Mouse (Mus musculus) embryo, embryonic 11 days (tissue): ENCODE data around the gene Acta1.
A peak's percentile ranks its signal among the peaks of the same experiment; 100 is the strongest.

ENCODE experiments used
- DNase-seq: peaks from one replicate; pipeline ENCODE4 v3.0.0-alpha.2; 2015

Acta1 gene

DNA sequence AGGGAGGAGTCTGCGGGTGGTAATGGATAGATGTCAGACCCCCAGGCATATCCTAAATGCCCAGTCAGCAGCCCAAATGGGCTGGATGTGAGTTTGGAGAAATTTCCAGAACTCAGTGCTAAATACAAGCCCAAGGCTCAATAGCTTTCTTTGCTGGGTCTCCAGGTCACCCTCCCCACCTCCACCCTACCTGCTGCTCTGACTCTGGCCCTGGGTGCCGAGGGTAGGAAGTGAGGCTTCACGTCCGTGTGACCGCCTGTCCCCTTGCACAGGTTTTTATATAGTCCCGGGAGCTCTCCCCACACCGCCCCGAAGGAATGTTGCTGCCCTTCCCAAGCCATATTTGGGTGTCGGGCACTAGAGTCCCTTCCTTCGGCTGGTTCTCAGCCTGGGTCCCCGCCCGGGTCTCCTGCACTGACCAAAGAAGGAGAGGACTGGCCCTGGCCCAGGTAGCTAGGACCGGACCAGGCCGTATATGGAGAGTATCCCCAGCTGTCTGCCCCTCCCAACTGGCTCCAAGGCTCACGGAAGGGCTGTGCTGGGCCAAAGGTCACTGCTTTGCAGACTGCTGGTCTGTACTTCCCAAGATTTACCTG, at the start of gene Acta1:
Acta1 (minus strand) TSS at position 250 of the 596 bp plus-strand sequence.
- no peak for DNase-seq

DNA sequence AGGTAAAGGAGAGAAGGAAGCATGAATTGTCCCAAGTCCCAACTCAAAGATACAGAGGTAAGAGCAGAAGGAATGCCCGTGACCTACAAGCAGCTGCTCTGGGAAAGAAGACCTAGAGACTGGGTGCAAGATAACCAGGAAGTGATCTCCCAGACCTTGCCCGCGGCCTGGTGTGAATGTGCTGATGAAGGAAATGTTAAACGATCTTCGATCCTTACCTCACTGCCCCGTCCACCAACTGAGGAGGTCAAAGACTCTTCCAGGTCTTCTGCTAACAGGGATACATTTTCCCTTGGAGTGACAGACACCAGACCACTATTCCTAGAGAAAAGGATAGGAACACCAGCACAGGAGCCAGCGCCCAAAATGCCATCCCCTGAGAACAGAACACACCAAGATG, 34.5 kb upstream of the Acta1 start:
- DNase-seq, result no peak

DNA sequence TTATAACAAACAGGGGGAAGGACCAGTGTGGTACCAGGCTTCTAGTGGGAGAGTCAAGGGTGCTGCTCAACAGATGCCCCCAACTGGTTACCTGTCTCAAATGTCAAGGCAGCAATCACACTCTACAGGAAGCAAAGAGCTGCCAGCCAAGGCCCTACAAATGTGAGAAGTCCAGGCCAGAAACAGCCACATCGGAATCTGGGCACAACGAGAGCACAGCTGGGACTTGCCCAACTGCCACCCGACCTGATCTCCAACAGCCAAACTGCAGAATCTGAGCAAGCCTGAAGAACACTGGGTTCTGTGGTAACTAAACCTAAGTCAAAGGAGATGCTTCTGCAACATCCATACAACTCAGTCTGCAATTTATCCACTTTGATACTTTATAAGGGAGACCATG, 31.1 kb upstream of the Acta1 start:
- DNase-seq, result no peak

DNA sequence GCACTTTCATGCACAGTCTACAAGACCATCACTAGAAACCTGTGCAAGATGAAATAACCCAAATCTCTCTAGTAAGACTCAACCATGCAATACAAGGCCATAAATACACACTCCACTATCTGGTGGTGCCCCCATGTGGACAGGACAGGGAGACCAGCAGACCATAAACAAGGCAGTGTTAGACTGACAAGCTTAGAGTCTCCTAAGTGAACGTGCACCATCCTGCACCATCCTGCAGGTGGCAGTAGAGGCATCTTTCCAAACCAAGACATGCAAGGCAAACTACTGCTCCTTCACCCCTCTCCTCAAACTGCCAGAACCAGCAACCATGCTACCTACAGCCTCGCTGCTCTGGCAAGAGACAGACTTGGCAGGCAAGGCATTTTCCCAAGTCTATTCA, 30.2 kb upstream of the Acta1 start:
- DNase-seq, result peak; percentile 83

DNA sequence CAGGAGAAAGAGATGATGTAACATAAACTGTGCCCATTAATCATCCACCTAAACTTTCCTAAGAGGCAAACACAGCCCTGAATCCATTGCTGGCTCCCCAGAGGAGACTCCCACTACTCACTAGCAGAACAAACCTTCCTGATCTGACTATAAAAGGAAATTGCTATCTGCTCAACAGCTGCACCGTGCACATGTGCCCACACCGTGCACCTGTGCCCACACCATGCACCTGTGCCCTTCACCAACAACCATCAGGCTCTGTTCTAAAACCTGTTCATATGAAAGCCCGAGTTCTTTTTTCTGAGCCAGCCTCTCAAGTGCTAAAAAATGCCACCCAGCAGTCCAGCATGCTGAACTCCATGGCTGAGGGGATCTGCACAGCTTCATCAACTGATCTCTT, 20.1 kb upstream of the Acta1 start:
- no peak for DNase-seq

DNA sequence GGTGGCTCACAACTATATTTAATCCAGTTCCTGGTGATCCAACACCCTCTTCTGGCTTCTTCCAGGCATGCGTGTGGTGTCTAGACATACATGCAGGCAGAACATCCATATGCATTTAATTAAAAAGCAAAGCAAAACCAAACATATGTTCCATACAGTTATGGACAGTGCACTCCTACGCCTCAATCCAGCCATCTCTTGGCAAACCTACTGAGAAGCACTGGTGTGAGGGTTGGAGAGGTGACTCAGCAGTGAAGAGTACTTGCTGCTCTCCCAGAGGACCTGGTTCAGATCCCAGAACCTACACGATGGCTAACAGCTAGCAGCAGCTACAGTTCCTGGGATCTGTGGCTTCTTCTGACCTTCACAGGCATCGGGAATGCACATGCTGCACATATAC, 17.7 kb upstream of the Acta1 start:
- DNase-seq, result no peak

DNA sequence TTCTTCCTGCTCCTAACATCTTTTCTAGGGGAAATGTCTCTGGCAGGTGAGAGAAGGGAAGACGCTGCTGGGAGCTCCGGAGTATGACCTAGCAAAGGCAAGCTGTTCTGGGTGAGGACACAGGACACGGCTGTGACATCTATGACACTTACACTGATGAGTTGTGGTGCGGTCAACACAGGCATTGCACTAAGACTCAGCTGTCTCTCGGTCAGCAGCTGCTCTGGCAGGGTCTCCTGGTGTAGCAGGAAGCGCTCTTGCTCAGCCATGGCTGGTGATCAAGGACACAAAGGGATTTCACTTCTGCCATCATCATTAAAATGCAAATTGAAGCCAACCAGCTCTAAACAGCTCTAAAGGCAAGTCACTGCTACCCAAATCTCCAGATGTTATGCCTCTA, 13.1 kb upstream of the Acta1 start:
- DNase-seq, result no peak

DNA sequence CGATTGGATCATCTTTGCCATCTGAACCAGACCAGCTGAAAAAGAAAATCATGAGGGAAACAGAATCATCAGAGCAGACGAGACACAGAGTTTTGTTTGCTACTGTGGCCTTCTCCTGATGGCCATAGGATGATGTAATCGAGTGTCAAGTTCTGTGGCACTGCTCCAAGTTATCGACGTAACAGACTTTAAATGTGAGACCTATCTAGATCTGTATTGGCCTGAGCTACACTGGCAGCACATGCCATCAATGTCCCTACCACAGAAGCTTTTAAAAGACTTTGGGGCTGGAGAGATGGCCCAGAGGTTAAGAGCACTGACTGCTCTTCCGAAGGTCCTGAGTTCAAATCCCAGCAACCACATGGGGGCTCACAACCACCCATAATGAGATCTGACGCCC, 8.1 kb upstream of the Acta1 start:
- no peak for DNase-seq

DNA sequence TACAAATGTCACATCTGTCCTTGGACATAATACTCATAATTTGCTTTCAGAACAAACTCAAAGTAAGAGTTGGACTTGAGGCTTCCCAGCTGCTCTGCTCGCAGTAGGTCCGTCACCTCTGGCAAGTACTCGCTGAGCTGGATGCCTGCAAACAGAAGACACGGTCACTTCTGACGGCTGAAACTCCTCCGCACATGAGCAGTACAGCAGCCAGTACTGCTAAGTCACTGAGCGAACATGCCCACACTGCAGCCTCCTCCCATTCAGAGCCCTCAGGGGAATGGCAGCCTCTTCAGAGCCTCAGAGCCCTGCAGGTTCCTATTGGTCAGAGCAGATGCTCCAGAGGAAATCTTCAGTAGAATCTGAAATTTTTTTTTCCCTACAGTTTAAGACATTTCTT, 4.8 kb upstream of the Acta1 start:
- no peak for DNase-seq

DNA sequence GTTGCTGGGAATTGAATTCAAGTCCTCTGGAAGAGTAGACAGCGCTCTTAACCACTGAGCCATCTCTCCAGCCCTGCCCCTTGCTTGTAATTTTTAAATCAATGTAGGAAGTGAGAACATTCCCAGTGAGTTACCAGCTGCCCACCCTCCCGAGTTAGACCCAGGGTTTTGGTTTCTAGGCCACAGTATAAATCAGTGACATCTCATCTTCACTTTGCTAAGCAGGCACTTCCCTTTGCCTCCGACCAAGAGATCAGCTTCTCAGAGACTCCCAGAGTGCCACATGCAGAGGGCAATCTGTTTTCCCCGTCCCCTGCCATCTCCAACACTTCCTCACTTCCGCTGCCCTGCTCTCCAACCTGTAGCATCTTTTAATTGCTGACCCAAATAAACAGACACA, 4.0 kb upstream of the Acta1 start:
- no peak for DNase-seq

DNA sequence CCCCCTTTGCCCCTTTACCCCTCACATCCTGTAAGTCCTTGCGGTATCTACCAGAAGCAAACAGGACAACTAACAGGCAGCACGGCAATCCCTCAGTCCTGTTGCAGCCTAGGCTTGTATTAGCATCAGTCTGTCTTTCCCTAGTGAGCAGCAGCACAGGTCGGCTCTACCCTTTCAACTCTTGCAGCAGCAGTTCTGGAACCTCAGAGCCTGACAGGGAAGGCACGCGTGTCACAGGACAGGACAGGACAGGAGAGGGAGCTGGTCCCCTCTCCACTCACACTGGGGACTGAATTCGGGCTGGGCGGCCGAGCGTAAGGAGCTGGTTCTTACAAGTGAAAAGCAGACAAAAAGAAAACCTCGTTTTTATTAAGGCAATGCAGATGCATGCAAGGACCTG, 2.2 kb upstream of the Acta1 start:
- DNase-seq, result no peak

DNA sequence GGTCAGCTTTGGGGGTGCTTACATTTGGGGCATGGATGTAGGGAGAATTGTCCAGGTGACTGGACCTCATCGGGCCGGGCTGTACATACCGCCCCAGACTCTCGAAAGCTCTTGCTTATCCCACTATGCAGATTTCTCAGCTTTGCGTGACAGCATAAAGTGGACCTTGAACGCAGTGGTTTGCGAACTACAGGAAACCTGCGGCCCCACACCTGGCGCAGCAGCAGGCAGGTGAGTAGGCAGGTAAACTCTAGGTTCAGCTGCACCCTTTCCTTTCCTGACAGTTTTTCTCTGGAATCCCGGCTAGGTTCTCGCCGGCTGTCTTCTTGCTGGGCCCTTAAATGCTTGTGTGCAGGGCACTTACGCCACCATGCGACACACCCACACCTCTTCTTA, 1.8 kb upstream of the Acta1 start:
- DNase-seq, result no peak

DNA sequence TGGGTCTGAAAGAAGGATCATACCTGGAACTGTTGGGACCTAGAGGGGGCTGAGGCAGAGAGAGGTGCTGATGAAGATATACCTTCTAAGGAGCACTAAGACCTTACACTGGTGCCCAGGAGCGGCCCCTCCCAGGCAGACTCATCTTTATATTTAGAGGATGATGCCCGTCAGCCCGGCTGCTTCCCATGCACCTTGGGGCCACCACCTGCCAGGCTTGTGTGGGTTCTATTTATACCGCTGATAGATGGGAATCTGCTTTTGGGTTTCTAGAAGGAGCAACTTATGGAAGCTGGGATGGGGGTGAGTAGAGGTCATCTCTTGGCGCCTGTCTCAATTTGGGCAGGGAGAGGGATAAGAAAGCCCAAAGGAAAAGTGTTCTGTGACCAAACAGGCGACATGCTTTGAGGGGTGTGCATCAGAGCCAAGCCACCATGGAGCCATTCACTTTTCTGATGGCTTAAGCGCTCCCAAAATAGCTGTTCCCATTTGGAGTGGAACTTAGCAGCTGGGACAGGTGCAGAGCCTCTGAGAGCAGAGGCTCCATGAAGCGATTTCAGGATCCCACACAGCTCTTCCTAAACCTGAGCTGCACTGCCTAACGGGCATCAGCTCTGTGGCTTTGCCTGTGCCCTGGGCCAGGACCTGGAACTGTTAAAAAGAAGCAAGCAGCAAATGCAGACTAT, 1.3 kb upstream of the Acta1 start:
- no peak for DNase-seq

DNA sequence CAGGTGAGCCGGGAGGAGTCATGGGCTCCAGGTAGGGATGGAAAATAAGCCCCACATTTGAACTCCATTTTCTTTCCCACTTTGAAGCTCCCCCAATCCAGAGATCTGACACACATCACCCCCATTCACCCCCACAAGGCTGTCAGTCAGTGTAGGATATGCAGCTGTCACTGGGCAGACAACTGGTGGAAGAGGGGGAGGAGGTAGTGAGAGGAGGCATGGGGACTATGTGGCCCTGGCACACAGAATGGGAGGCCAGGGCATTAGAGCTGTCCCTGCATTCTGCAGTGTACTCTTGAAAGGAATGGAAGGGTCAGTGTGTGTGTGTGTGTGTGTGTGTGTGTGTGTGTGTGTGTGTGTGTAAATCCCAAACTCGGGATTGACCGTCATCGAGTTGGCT, 679 bp upstream of the Acta1 start:
- DNase-seq, result no peak

DNA sequence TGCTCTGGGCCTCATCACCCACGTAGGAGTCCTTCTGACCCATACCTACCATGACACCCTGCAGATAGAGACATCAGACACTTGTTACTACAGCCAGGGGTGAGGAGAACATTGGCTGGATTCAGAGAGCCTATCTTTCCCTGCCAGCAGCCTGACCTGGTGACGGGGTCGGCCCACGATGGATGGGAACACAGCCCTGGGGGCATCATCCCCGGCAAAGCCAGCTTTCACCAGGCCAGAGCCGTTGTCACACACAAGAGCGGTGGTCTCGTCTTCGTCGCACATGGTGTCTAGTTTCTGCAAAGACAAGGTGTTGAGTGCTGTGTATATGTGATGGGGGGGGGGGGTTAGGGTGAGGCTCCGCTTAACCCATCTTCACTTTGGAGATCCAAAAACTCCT, 1.1 kb downstream of the Acta1 start:
- no peak for DNase-seq

DNA sequence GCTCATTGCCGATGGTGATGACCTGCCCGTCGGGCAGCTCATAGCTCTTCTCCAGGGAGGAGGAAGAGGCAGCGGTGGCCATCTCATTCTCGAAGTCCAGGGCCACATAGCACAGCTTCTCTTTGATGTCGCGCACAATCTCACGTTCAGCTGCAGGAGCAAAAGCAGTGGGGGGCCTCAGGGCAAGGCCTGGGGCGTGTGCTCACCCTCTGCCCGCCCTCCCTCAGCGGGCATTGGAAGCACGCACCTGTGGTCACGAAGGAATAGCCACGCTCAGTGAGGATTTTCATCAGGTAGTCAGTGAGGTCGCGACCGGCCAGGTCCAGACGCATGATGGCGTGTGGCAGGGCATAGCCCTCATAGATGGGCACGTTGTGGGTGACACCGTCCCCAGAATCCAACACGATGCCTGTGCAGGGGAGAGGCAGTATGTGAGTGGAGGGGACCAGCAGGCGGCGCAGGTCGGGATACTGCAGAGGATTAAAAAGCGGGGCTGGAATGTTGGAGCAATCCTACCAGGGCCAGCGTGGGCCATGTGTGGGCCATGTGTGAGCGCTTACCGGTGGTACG, 1.9 kb downstream of the Acta1 start:
- DNase-seq, result peak; percentile 34

DNA sequence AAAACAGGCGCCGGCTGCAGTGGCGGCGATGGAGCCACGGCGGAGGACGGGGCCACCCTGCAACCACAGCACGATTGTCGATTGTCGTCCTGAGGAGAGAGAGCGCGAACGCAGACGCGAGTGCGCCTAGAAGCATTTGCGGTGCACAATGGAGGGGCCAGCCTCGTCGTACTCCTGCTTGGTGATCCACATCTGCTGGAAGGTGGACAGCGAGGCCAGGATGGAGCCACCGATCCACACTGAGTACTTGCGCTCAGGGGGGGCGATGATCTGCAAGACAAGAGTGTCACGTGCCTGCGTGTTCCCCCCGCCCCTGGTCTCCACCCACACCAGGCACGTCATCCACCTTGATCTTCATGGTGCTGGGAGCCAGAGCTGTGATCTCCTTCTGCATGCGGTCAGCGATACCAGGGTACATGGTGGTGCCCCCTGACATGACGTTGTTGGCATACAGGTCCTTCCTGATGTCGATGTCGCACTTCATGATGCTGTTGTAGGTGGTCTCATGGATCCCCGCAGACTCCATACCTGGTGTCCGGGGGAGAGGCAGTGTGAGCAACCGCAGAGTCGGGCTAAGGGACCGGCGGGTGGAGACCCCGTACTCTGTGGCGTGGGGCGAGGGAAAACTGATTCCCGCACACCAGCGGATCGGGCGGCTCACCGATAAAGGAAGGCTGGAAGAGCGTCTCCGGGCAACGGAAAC, 2.5 kb downstream of the Acta1 start:
- DNase-seq, result peak; percentile 39

DNA sequence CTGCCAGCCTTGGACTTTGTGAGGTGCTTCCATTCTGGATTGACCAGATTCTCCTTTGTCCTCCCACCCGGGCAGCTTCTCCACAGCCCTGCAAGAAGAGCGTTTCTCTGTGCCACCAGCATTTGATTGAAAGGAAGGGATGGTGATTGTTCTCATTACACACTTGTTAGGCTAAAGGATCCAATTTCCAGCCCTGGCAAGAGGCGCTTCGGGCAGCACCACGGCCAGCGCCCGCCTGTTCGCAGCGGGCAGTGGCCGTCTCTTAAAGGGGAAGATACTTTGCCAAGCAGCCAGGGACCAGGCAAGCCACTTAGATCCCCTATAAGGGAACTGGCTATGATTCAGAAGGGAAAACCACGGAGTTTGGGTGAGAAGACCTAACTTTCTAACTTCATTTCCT, 3.3 kb downstream of the Acta1 start:
- peak; percentile 81 for DNase-seq

DNA sequence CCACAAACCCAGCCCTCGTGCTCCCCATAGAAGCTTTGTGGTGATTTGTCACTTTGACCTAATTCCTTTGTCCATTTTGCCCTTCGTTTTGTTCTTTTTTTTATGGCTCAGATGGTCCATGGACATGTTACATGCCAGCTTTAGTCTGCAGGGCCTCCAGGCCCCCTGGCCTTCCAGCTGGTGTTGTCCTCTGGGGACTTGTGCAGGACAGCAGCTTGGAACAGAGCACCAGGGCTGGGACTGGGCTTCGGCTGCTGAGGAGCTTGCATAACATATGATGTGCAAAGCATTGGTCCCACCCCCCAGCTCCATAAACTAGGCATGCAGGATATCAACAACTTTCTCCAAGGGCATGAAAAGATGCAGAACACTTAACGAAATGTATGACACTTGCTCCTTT, 4.8 kb downstream of the Acta1 start:
- DNase-seq, result no peak

DNA sequence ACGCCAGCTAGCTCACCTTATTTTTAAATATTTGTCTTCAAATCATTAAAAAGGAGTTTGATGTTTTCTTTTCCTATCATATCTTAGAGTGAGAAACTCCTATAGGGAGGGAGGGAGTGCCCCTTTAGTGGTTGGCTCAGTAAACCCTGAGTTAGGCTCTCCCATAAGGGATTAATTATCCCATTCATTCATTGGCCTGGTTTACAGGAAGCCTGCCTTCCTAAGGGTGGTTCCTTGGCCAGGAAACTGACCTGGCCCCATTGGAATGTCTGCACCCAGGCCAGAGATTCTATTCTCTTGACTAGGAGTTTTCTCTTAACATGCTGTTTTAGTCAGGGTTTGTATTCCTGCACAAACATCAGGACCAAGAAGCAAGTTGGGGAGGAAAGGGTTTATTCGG, 6.6 kb downstream of the Acta1 start:
- DNase-seq, result no peak

DNA sequence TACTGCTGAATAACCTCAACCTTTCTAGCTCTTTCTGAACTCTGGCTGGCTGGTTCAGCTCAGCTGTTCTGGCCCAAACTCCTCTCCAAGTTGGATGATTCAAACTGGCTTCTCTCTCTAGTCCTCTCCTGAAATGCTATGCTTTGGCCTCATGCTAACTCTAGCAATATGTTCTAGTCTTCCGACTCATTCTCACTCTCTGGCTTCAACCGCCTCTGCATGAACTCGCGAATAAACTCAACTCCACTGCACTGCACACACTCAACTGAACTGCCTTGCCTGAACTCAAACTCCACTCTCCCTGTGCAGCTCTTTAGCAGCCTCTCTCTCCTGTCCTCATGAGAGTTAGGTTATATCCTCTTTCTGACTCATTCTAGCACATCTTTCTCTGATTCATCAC, 7.4 kb downstream of the Acta1 start:
- no peak for DNase-seq

DNA sequence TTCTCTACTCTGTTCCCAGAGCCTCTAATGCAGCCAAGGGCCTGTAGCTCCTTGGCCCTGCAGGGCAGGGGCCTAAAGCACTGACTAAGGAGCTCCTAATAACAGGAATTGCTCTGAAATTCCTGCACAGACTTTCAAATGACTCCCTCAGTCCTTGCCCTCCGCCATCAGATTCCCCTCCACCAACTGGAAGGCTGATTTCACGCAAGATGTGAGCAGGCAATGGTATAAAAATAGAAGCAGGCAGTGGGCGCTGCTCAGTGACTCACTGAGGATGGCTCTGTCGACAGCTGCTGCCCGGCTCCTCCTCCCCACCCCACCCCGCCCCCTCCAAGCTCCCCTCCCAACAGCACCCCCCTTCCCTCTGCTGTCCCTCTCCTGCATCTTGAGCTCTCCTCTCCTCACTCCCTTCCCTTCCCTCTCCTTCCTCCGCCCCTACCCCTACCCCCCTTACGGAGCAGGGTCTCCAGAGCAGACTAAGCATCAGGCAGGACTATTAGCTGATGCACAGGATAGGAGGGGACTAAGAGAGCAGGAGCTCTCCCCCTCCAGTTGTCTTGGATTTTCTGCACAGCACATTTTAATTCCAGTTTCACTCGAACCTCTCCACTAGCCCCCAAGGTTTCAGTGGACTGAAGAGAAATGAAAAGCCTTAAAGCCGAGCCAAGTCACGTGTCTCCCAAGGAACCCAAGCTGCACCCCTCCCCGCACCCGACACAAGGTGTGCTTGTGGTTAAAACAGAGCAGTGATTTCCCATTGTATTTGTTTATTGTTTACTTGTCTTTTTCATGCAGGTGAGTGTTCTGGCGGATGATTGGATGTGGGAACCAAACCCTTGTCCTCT, 9.6 kb downstream of the Acta1 start:
- DNase-seq, result peak; percentile 43

DNA sequence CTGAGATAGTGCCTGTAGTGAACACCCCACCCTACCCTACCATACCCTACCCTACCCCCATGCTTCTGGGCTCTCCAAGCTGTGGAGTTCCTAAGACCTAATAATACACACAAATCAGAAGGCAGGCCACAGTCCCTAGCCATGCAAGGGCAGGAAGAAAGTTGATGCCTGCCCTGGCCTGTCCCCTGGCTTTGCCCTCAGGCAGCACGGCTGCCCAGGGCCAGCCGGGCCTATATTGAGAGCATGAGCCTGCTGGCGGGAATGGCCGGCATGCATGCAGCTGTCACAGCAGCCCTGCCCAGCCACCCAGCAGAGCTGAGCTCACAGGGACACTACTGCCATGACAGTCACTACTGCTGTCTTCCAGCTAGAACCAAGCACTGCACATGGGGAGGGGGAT, 11.5 kb downstream of the Acta1 start:
- no peak for DNase-seq
